Mouse (Mus musculus) layer of hippocampus, adult 9-11 months (tissue): Measurements from ENCODE around the gene Sorcs3.
A peak's percentile ranks its signal among the peaks of the same experiment; 100 is the strongest.

Source experiments
- DNase-seq: peaks from one replicate; pipeline ENCODE4 v3.0.0; 2022

Sorcs3 gene

GRCm38 (mm10) chr19:48205929-48206814 is at the start of gene Sorcs3:
Sorcs3 (plus strand) TSS chr19:48206025.
- no peak for DNase-seq

GRCm38 (mm10) chr19:48165341-48165740 is 40.5 kb upstream of the Sorcs3 start:
- no peak for DNase-seq

GRCm38 (mm10) chr19:48167110-48167509 is 38.7 kb upstream of the Sorcs3 start:
- DNase-seq, result no peak

GRCm38 (mm10) chr19:48168284-48168683 is 37.5 kb upstream of the Sorcs3 start:
- DNase-seq, result no peak

DNA sequence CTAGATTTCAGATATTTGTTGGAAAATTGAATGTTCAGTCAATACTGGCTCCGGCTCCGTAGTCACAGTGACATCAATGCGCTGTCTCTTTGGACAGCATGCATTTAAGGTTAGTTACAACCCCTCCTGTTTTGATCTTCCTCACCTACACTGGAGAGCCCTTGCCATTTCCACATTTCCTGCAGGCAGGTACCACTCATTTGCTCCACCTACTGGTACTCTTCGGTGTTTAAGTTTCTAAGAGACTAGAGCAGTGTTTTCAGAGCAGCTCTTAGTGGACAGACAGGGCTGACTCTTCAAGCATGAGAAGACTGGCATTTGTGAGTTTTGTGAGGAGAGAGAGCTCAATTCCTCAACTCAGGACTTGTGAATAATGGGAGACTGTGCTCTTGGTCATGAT is 31.1 kb upstream of the Sorcs3 start:
- no peak for DNase-seq

DNA sequence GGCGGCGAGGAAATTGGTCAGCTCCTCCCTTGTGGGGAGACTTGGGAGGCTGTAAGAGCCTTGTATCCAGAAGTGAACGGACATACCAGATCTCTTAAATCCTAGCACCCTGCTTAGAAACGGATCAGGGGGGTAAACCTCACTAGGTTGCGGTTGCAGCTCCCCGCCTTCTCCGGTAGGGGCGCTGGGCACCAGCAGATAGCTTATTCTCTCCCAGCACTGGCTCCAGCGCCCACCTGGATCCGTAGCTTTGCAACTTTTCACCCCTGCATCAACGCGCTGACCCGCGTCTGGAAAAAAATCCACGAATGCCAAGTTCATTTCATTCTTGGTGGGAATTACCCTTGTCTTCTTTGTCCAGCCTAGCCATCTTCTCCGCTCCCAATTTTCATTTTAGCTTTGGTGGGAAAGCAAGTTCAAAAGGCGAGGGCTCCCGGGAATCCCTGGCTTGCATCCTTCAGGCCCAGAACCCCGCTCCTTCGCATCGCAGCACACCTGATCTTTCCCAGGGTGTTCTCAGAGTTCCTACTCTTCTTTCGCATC is 1.8 kb upstream of the Sorcs3 start:
- DNase-seq, result peak; percentile 61

DNA sequence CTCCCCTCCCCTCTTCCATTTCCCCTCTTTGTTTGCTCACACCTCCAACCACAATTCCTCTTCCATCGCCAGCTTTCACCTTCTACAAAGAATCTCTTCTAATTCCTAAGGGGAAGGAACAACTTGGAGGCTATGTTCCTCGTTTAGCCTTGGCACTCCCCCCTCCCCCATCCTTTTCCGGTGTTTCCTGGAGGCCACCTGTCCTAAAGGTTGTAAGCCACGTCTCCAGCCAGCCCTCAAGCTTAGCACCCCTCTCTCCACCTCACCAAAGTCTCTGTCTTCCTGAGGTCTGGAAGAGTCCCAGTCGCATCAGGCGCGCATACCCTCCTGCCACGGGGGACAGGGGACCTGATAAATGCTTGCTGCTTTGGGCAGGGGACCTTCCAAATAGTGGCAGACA is 1.3 kb upstream of the Sorcs3 start:
- DNase-seq, result no peak

DNA sequence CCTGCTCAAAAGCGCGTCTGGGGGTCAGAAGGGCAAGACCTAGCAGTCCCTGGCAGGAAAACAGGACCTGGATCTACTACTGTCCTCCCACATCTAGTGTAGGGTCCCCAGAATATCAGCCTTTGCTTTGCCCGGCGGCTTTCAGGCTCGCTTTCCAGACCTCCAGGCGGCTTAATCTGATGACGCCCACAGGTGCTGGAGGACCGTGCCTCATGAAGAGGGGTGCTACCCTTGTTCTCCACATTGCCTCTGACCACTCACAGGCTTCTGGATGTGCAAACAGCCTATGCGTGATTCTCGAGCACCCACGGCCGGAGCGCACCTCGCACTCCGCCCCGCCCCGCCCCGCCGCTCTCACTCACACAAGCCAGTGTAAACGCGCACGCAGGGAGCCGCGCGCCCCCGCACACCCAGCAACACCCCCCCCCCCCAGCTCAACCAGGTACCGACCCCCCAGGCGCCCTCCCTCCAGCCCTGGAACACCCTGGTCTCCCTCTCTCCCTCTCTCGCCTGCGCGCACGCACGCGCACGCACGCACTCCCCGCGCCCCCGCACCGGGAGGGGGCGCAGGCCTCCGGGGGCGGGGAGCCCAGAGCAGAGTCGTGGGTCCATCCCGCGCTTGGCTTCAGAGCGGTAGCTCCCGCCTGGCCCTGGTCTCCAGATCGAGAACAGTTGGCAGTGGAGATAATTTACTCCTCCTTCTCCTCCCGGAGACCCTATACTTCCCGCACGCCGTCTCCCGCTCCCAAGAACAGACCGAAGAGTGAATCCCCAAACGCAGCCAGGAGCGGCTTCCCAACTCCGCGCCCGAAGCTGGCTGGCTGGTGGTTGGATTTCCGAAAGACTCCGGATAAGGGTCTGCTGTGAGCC is 698 bp upstream of the Sorcs3 start:
- peak; percentile 18 for DNase-seq

GRCm38 (mm10) chr19:48206861-48207730 is 1.3 kb downstream of the Sorcs3 start:
- DNase-seq, result no peak

- DNase-seq, result peak; percentile 41
These were observed 2.0 kb downstream of the Sorcs3 start for GRCm38 (mm10) chr19:48207731-48208370.

- DNase-seq, result no peak
These were observed 9.6 kb downstream of the Sorcs3 start for GRCm38 (mm10) chr19:48215379-48215778.

DNA sequence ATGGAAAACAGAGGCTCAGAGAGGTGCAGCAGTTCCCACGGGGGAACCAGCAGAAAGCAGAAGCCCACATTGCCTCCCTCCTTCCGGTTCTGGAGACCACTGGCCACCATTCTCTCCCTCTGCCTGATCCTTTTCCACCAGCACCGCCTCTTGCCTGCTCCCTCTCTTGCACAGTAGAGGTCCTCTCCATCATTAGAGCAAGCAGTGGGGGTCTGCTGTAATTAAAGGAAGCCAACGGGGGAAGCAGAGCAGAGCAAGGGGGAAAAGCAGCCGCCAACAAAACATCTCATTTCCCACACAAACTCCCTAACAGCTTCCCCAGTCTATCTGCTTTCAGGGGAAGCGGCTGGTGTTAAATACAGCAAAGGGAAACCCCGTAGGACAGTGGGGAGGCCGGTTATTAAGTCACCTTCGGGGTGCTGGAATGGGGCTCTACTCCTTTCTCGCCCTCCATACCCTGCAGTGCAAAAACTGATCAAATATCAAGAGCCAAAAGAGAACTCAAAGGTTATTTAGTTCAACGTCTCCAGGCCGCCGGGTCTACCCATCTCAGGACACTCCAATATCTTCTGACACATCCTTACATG is 32.1 kb downstream of the Sorcs3 start:
- DNase-seq, result no peak

DNA sequence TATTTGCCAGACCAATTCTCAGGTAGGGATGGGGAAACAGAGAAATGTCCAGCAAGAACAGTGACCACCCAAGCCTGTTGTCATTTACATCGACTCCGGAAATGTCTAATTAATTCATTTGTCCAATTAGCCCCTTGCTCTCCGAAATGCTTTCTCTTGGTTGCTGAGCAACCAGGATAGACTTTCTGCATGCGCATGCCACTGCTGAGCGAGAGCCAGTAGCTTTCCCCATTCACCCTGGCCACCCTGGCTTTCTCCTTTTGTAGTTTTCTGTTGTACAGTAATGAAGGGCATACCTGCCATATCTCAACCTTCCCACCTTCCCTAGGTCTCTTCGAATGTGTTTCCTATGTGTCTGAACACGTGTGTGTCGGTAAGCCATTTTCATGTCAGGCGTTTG is 32.6 kb downstream of the Sorcs3 start:
- DNase-seq, result no peak

- DNase-seq, result peak; percentile 77
These were observed 35.1 kb downstream of the Sorcs3 start for GRCm38 (mm10) chr19:48240960-48241359.

DNA sequence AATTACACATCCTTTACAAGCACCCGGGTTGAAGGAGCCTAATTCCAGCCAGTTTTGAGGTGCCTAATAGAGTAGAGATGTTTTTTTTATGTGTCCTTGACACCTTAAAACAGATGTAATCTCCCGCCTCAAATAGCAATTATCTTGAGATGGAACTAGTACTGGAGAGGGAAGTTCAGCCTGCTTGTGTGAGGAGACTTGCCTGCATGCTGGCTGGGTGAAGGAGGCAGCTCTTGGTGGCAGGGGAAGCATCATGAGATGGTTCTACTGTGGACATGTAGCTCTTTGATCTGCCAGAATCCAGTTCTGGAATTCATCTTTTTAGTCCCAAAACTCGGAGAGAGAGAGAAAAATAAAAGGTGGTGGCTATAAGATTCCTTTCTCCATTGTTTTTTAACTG is 38.2 kb downstream of the Sorcs3 start:
- DNase-seq, result no peak

DNA sequence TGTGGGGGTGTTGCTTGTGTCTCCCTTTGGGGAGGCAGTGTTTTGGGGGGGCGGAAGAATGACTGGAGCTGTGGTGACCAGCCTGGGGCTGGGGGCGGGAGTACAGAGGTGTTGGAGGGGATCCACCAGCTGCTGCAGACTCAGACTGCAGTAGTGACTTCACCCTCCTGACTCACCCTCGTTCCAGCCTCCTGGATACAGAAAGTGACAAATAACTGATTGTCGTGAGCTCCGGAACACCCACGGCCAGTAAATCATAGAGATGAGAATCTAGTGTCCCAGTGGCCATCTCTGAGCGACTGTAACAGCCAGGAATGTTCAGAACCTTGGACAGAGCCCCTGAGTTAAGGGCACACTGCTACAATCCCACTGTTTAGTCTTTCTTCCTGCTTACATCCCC is 53.4 kb downstream of the Sorcs3 start:
- peak; percentile 24 for DNase-seq

DNA sequence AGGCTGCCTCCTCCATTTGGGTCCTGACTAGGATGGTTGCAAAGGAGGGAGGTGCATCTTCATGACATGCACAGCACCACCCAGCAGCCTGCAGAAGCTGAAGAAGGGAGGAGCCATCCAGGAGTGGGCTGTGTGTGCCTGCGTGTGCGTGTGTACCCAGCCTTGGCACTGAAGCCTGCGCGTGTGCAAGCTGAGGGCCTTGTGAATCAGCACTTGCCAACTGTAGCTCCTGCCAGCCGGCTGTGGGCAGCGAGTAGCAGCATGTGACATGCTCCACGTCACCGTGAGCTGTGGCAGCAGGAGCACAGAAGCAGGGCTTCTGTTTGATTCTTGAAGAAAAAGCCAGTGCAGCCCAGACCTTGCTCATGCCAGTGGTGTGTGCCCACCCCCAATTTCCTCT is 54.8 kb downstream of the Sorcs3 start:
- peak; percentile 93 for DNase-seq

DNA sequence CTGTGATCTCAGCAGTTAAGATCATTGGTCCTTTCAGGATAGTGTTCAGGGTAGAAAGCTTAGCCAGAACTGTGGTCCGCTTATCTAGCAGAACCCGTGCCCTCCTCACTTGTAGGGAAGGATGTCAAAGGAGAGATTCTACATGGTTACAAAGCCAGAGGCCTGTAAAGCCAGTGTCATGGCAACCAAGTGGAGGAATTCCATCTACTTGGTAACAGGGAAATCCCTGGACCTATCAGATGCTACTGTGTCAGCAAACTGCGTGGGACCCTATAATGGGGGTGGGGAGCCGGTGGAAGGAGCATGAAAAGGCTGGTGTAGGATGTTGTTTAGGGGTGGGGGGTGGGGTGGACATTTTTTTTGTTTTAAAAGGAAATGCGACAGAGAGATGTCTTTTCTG is 57.9 kb downstream of the Sorcs3 start:
- no peak for DNase-seq

DNA sequence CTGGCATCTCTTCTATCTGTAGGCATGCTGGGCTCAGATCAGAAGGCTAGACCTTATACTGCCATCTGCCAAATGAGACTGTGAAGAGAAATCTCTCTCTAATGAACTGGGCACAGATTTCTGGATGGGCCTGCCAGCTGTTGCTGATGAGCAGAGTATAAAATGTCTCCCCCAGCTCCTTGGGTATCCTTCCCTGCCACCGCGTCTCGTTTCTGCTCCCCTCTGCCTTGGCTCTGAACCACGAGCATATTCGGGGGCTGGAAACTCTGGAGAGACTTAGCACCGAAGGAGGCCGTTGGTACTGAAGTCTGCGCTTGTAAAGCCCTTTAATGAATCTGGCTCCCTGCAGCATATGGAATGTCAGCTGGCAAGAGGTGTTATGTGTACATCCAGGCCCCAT is 74.4 kb downstream of the Sorcs3 start:
- DNase-seq, result no peak

- DNase-seq, result no peak
These were observed 76.4 kb downstream of the Sorcs3 start for GRCm38 (mm10) chr19:48282250-48282649.

GRCm38 (mm10) chr19:48283217-48283616 is 77.4 kb downstream of the Sorcs3 start:
- DNase-seq, result no peak
